Mouse (Mus musculus): ENCODE data around the gene Arl4d.
"Not testable (repeated sequence)": the region's sequence is repeated elsewhere in the genome, so short reads cannot be mapped to it uniquely, and the experiment has no call there.

DNA sequence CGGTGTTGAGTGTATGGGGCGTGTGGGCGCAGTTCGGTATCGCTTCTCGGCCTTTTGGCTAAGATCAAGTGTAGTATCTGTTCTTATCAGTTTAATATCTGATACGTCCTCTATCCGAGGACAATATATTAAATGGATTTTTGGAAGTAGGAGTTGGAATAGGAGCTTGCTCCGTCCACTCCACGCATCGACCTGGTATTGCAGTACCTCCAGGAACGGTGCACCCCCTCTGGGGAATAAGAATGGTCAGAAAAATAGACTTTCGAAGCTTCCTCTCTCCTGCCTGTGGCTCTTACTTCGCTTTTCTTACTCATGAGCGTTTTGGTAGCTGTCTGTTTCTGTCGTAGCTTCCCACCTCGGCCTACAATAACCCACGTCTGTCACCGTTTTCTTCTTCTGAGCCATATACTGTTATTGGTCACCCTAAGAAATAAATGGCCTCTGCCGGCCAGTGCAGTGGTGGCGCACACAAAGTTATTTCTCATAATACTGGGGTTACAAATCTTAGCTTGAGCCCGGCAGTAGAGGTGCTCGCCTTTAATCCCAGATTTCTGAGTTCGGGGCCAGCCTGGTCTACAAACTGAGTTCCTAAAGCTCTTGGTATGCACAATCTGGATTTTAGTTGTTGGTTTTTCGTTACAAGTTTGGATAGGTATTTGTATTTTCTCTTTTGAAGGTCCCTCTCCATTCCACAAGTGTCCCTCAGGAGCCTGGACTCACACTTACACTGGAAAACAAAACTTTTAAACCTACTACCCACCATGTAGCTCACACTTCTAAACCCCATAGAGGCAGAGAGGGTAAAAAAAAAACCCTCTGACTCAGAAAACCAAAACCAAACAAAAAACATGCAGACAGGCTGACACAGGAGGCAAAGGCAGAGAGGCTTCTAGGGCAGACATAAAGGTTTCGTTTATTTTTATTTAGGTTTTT, 23.4 kb upstream of the Arl4d start:
- not testable (repeated sequence) for TF ChIP-seq CTCF (conservative IDR thresholded peaks at IDR 0.05; ENCODE audit: insufficient read depth, insufficient read length, low read depth, low read length); POLR2A (IDR thresholded peaks at IDR 0.05; ENCODE audit: low read depth, low read length)
